Mouse (Mus musculus) midbrain, postnatal 0 days (tissue): ENCODE measurements around the gene Klk1b22. TPM values are rescaled to one million over a fixed set of nuclear protein-coding genes. Genes with fewer than 3 reads are reported as not detected.

ENCODE experiments used
- ATAC-seq: fragments of 200-750 bp; cut with Nextera tagmentation; 2 replicates; pipeline ENCODE4 v1.8.0; 2017; ENCODE audit warnings: moderate number of reproducible peaks, mild to moderate bottlenecking, moderate TSS enrichment, moderate library complexity; ENCODE audit not compliant: low FRiP score
- DNase-seq: peaks from one replicate; pipeline ENCODE4 v3.0.0-alpha.2; 2015; ENCODE audit warnings: low spot score
- H3K27ac ChIP-seq: fragments of 300-500 bp; sonication (generic); 2 replicates; pipeline ENCODE4 v1.5.1; 2014; ENCODE audit warnings: low read depth, mild to moderate bottlenecking, low read length, mixed read lengths
- H3K27me3 ChIP-seq: fragments of 300-500 bp; sonication (generic); 2 replicates; pipeline ENCODE4 v1.6.1; 2014; ENCODE audit warnings: low read length, control low read depth, mixed read lengths; ENCODE audit not compliant: insufficient read depth
- H3K36me3 ChIP-seq: fragments of 300-500 bp; sonication (generic); 2 replicates; pipeline ENCODE4 v1.6.1; 2014; ENCODE audit warnings: low read length, control low read depth, mixed read lengths; ENCODE audit not compliant: insufficient read depth
- H3K4me1 ChIP-seq: fragments of 300-500 bp; sonication (generic); 2 replicates; pipeline ENCODE4 v1.6.1; 2014; ENCODE audit warnings: mild to moderate bottlenecking, control low read depth, antibody characterized with exemption, low read length, mixed read lengths; ENCODE audit not compliant: insufficient read depth
- H3K4me2 ChIP-seq: fragments of 300-500 bp; sonication (generic); 2 replicates; pipeline ENCODE4 v1.6.1; 2014; ENCODE audit warnings: low read depth, mild to moderate bottlenecking, low read length, mixed read lengths; ENCODE audit not compliant: poor library complexity, severe bottlenecking
- H3K4me3 ChIP-seq: fragments of 300-500 bp; sonication (generic); 2 replicates; pipeline ENCODE4 v1.5.1; 2014; ENCODE audit warnings: low read depth, mild to moderate bottlenecking, low read length, moderate library complexity
- H3K9ac ChIP-seq: fragments of 300-500 bp; sonication (generic); replicated peaks from 2 replicates; pipeline ENCODE4 v1.6.1; 2014; ENCODE audit warnings: mild to moderate bottlenecking, low read length, moderate library complexity, mixed read lengths; ENCODE audit not compliant: poor library complexity, severe bottlenecking
- H3K9me3 ChIP-seq: fragments of 300-500 bp; sonication (generic); 2 replicates; pipeline ENCODE4 v1.6.1; 2016; ENCODE audit warnings: low read length, control low read depth
- CTCF ChIP-seq: IDR thresholded peaks from 2 replicates; pipeline ENCODE4 v1.5.1; 2016; ENCODE audit warnings: antibody characterized with exemption, mild to moderate bottlenecking
- WGBS: fragments of 180-500 bp; shearing (Covaris S2); extraction: QIAGEN DNeasy Blood & Tissue Kit; methylation state at CpG from one replicate; pipeline ENCODE4 v1.1.7; 2014; 5-methylcytosine and 5-hydroxymethylcytosine counted together
- polyA plus RNA-seq: library from polyadenylated mRNA; unstranded; fragments of >200 nt; fragmentation: Nextera tagmentation; extraction: Ambion mirVana; gene quantifications from 2 replicates; pipeline ENCODE4 v1.2.1, GENCODE M21; 2015
- total RNA-seq: library from RNA; depleted of rRNA; stranded (reverse); fragments of >200 nt; gene quantifications from 2 replicates; pipeline ENCODE4 v1.2.3, GENCODE M21; 2014; rRNA removed

Klk1b22 gene
- total and polyA plus RNA-seq, 2 experiments from 2014 or later, result not detected

DNA sequence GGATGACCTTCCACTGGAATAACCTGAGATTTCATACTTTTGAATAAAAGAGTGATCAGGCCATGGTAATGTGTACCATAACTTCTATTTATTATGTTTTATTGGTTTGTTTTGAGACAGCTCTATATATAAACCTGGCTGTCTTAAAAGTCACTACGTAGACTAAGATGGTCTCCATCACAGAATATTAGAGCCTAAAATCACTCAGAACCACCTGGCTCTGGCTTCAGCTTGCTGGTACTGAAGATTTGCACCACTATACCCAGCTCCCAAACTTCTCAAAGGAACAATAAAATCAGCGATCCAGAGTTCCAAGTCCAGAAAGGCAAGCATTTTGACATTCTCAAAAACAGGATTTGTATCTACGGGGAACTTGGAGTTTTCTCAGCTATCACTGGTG, 24.0 kb downstream of the Klk1b22 start, which contains the start of gene Klk1b16:
Klk1b16 (plus strand) TSS at position 301 of the 400 bp plus-strand sequence.
- Histone ChIP-seq H3K9me3 (no peaks in the 10 kb centered on the region), H3K27ac (no peak within 1 kb of the TSS), H3K9ac (no peak within 1 kb of the TSS), H3K36me3 (no peaks in the 10 kb centered on the region), H3K27me3 (no peaks in the 10 kb centered on the region), H3K4me1 (no peaks in the 10 kb centered on the region), H3K4me2 (no peak within 1 kb of the TSS), H3K4me3 (no peak within 1 kb of the TSS)
- ATAC-seq (no peak), DNase-seq (no peak)
- WGBS, result 95% methylated on average over 3 of the region's 3 CpGs
- TF ChIP-seq CTCF, result no peak

Other genes starting within 250 kb of the Klk1b22 start
- gene Klk4, start 231.5 kb upstream of the Klk1b22 start, total RNA-seq, result 0.16 TPM in 1 of 2 replicates, not detected in the other
- gene Klk4, start 231.5 kb upstream of the Klk1b22 start, polyA plus RNA-seq, result not detected in 2 replicates
- gene Klk15, start 178.9 kb upstream of the Klk1b22 start, total RNA-seq, result not detected in 2 replicates
- gene Klk15, start 178.9 kb upstream of the Klk1b22 start, polyA plus RNA-seq, result not detected in 2 replicates
- gene Klk1b8, start 162.0 kb upstream of the Klk1b22 start, total RNA-seq, result not detected in 2 replicates
- gene Klk1b8, start 162.0 kb upstream of the Klk1b22 start, polyA plus RNA-seq, result not detected in 2 replicates
- not detected in 2 replicates for gene Klk1b1, start 145.9 kb upstream of the Klk1b22 start, total RNA-seq
- gene Klk1b1, start 145.9 kb upstream of the Klk1b22 start, polyA plus RNA-seq, result not detected in 2 replicates
- not detected in 2 replicates for gene Klk1b9, start 136.6 kb upstream of the Klk1b22 start, total RNA-seq
- gene Klk1b9, start 136.6 kb upstream of the Klk1b22 start, polyA plus RNA-seq, result not detected in 2 replicates
- gene Klk1b11, start 116.8 kb upstream of the Klk1b22 start, total RNA-seq, result not detected in 2 replicates
- not detected in 2 replicates for gene Klk1b11, start 116.8 kb upstream of the Klk1b22 start, polyA plus RNA-seq
- gene Klk1b26, start 100.5 kb upstream of the Klk1b22 start, total RNA-seq, result not detected in 2 replicates
- not detected in 2 replicates for gene Klk1b26, start 100.5 kb upstream of the Klk1b22 start, polyA plus RNA-seq
- not detected in 2 replicates for gene Klk1b27, start 60.4 kb upstream of the Klk1b22 start, total RNA-seq
- gene Klk1b27, start 60.4 kb upstream of the Klk1b22 start, polyA plus RNA-seq, result not detected in 2 replicates
- not detected in 2 replicates for gene Klk1b21, start 10.3 kb upstream of the Klk1b22 start, total RNA-seq
- gene Klk1b21, start 10.3 kb upstream of the Klk1b22 start, polyA plus RNA-seq, result not detected in 2 replicates
- gene Klk1b16, start 24.1 kb downstream of the Klk1b22 start, total RNA-seq, result not detected in 2 replicates
- gene Klk1b16, start 24.1 kb downstream of the Klk1b22 start, polyA plus RNA-seq, result not detected in 2 replicates
- gene Klk1b24, start 75.6 kb downstream of the Klk1b22 start, total RNA-seq, result not detected in 2 replicates
- not detected in 2 replicates for gene Klk1b24, start 75.6 kb downstream of the Klk1b22 start, polyA plus RNA-seq
- gene Klk1b3, start 85.5 kb downstream of the Klk1b22 start, total RNA-seq, result not detected in 2 replicates
- not detected in 2 replicates for gene Klk1b3, start 85.5 kb downstream of the Klk1b22 start, polyA plus RNA-seq
- not detected in 2 replicates for gene Klk1b4, start 94.8 kb downstream of the Klk1b22 start, total RNA-seq
- gene Klk1b4, start 94.8 kb downstream of the Klk1b22 start, polyA plus RNA-seq, result not detected in 2 replicates
- gene Klk1b5, start 103.3 kb downstream of the Klk1b22 start, total RNA-seq, result not detected in 2 replicates
- not detected in 2 replicates for gene Klk1b5, start 103.3 kb downstream of the Klk1b22 start, polyA plus RNA-seq
- not detected in 2 replicates for gene Klk1, start 112.7 kb downstream of the Klk1b22 start, total RNA-seq
- gene Klk1, start 112.7 kb downstream of the Klk1b22 start, polyA plus RNA-seq, result not detected in 2 replicates
- not detected in 2 replicates for gene Gm36864, start 123.5 kb downstream of the Klk1b22 start, total RNA-seq
- gene Gm36864, start 123.5 kb downstream of the Klk1b22 start, polyA plus RNA-seq, result not detected in 2 replicates
- 0.38 and 0.88 TPM in 2 replicates for gene 1700028J19Rik, start 134.0 kb downstream of the Klk1b22 start, total RNA-seq
- 1.6 and 2.2 TPM in 2 replicates for gene 1700028J19Rik, start 134.0 kb downstream of the Klk1b22 start, polyA plus RNA-seq
- gene 2410002F23Rik, start 134.0 kb downstream of the Klk1b22 start, total RNA-seq, result 329 and 379 TPM in 2 replicates
- 279 and 286 TPM in 2 replicates for gene 2410002F23Rik, start 134.0 kb downstream of the Klk1b22 start, polyA plus RNA-seq
- not detected in 2 replicates for gene Acp4, start 144.7 kb downstream of the Klk1b22 start, total RNA-seq
- not detected in 2 replicates for gene Acp4, start 144.7 kb downstream of the Klk1b22 start, polyA plus RNA-seq
- gene Gm15517, start 148.8 kb downstream of the Klk1b22 start, total RNA-seq, result not detected in 2 replicates
- not detected in 2 replicates for gene Gm15517, start 148.8 kb downstream of the Klk1b22 start, polyA plus RNA-seq
- 3.2 and 3.9 TPM in 2 replicates for gene Clec11a, start 194.2 kb downstream of the Klk1b22 start, total RNA-seq
- gene Clec11a, start 194.2 kb downstream of the Klk1b22 start, polyA plus RNA-seq, result 3.5 and 3.8 TPM in 2 replicates
- 48.1 and 60.3 TPM in 2 replicates for gene Shank1, start 197.6 kb downstream of the Klk1b22 start, total RNA-seq
- 33.9 and 39.2 TPM in 2 replicates for gene Shank1, start 197.6 kb downstream of the Klk1b22 start, polyA plus RNA-seq